Mouse (Mus musculus): ENCODE results near the gene Traf3ip3. TPM values are rescaled to one million over a fixed set of nuclear protein-coding genes. Genes with fewer than 3 reads are reported as not detected.

The Traf3ip3 gene
- total RNA-seq, 1 experiment, result 0.67 TPM

DNA sequence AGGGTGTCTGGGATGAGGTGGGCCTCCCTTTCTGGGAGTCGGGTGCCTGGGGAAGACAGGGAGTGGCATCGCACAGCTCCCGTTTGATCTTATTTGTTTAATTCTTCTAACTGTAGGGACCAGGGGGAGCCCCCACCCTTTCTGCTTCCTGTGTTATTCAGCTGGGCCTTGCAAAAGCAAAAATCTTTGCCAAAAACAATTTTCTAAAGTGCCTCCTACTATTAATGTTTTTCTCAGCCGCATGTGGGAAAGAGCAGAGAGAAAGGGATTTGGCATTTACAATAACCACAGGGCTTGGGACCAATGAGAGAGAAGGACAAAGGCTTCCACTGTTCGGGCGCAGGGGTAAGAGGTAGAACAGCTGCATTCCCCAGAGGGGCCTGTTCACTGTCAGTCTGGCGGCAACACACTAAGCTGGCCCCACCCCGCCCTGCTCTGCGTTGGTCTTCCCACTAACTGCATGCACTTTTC is 12.3 kb downstream of the Traf3ip3 start:
- no peak for DNase-seq (ENCODE audit: low read depth, low spot score)
- in situ Hi-C loops (cut with MboI; ENCODE audit: low sequenced_read_pairs in 2 of 2, unreplicated experiment in 2 of 2), result no loop called here
- no peak for TF ChIP-seq MAFK (IDR thresholded peaks at IDR 0.05; ENCODE audit: insufficient read depth, low read depth, low read length)
- no peak for TF ChIP-seq ZNF384 (IDR thresholded peaks at IDR 0.05; ENCODE audit: low read depth, low read length)
- TF ChIP-seq HCFC1 (IDR thresholded peaks at IDR 0.05; ENCODE audit: borderline replicate concordance, insufficient read depth, low read length), result no peak
- TF ChIP-seq CHD2 (IDR thresholded peaks at IDR 0.05; ENCODE audit: low read depth, low read length), result no peak
- no peak for TF ChIP-seq ZC3H11A (IDR thresholded peaks at IDR 0.05; ENCODE audit: borderline replicate concordance, low read depth, low read length)
- H3K4me1 ChIP-seq (ENCODE audit: control insufficient read depth in 2 of 2, insufficient read depth in 2 of 2, low read length in 2 of 2, poor library complexity in 1 of 2), result no peaks in the 10 kb centered on the region
- H3K4me3 ChIP-seq (ENCODE audit: insufficient read depth in 1 of 2, low read depth in 1 of 2, low read length in 2 of 2, poor library complexity in 1 of 2, severe bottlenecking in 1 of 2), result no peak overlapping the region
- no peak overlapping the region for H3K9ac ChIP-seq (ENCODE audit: insufficient read depth, low read depth, low read length, poor library complexity, severe bottlenecking)
- H3K9me3 ChIP-seq (ENCODE audit: control insufficient read depth, insufficient read depth, low read depth, low read length), result no peaks in the 10 kb centered on the region
- H3K36me3 ChIP-seq (ENCODE audit: control insufficient read depth, insufficient read depth, low read length, poor library complexity, severe bottlenecking), result no peaks in the 10 kb centered on the region
- no peak overlapping the region for H3K27ac ChIP-seq (ENCODE audit: insufficient read depth, low read depth, low read length, poor library complexity, severe bottlenecking)

DNA sequence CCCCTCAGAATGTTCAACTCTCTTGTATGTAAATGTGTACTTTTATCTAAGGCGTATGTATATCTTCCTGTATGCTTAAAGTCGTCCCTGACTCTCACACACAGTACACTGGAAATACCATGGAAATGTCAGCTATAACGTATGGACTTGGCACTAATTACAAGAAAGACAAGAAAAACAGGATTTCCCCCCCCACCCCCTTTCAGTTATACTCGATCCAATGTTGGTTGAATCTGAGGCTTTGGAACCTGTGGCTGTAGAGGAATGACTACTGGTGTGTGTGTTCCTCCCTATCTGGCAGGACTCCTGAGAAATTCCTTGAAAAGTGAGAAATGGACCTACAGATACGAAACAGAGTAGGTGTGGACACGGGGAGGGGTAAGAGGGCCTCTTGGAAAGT is 13.2 kb downstream of the Traf3ip3 start:
- Histone ChIP-seq H3K4me3 (ENCODE audit: insufficient read depth in 1 of 2, low read depth in 1 of 2, low read length in 2 of 2, poor library complexity in 1 of 2, severe bottlenecking in 1 of 2) (no peak overlapping the region), H3K4me1 (ENCODE audit: control insufficient read depth in 2 of 2, insufficient read depth in 2 of 2, low read length in 2 of 2, poor library complexity in 1 of 2) (no peaks in the 10 kb centered on the region), H3K9me3 (ENCODE audit: control insufficient read depth, insufficient read depth, low read depth, low read length) (no peaks in the 10 kb centered on the region), H3K9ac (ENCODE audit: insufficient read depth, low read depth, low read length, poor library complexity, severe bottlenecking) (no peak overlapping the region), H3K27ac (ENCODE audit: insufficient read depth, low read depth, low read length, poor library complexity, severe bottlenecking) (no peak overlapping the region), H3K36me3 (ENCODE audit: control insufficient read depth, insufficient read depth, low read length, poor library complexity, severe bottlenecking) (no peaks in the 10 kb centered on the region)
- no peak for DNase-seq (ENCODE audit: low read depth, low spot score)
- TF ChIP-seq CHD2 (IDR thresholded peaks at IDR 0.05; ENCODE audit: low read depth, low read length) (no peak), HCFC1 (IDR thresholded peaks at IDR 0.05; ENCODE audit: borderline replicate concordance, insufficient read depth, low read length) (no peak), ZNF384 (IDR thresholded peaks at IDR 0.05; ENCODE audit: low read depth, low read length) (no peak)
- in situ Hi-C loops (cut with MboI; ENCODE audit: low sequenced_read_pairs in 2 of 2, unreplicated experiment in 2 of 2), result no loop called here

DNA sequence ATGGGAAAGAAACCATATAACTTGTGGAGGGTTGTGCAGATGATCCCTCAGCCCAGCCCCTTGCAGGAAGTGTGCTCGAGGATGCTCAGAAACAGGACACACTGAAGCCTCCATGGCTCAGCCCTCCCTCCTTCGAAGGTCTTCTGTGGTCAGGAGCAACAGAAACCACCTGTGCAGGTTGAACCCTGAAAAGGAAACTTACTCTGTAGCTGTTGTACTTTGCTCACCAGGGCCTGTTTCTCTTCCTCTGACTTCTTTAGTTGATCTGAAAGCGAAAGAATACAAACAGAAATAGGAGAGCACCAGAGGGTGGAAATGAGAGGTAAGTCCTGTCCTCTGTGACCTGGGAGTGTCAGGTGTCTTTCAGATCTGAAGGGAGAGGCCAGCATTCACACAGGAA is 20.4 kb downstream of the Traf3ip3 start:
- in situ Hi-C loops (cut with MboI; ENCODE audit: low sequenced_read_pairs in 2 of 2, unreplicated experiment in 2 of 2), result no loop called here
- no peaks in the 10 kb centered on the region for H3K36me3 ChIP-seq (ENCODE audit: control insufficient read depth, insufficient read depth, low read length, poor library complexity, severe bottlenecking)
- H3K9me3 ChIP-seq (ENCODE audit: control insufficient read depth, insufficient read depth, low read depth, low read length), result no peaks in the 10 kb centered on the region
- no peak overlapping the region for H3K4me3 ChIP-seq (ENCODE audit: insufficient read depth in 1 of 2, low read depth in 1 of 2, low read length in 2 of 2, poor library complexity in 1 of 2, severe bottlenecking in 1 of 2)
- TF ChIP-seq ZC3H11A (IDR thresholded peaks at IDR 0.05; ENCODE audit: borderline replicate concordance, low read depth, low read length), result no peak
- TF ChIP-seq MAFK (IDR thresholded peaks at IDR 0.05; ENCODE audit: insufficient read depth, low read depth, low read length), result no peak
- no peak for TF ChIP-seq CHD2 (IDR thresholded peaks at IDR 0.05; ENCODE audit: low read depth, low read length)
- no peak for TF ChIP-seq ZNF384 (IDR thresholded peaks at IDR 0.05; ENCODE audit: low read depth, low read length)
- TF ChIP-seq HCFC1 (IDR thresholded peaks at IDR 0.05; ENCODE audit: borderline replicate concordance, insufficient read depth, low read length), result no peak
- H3K4me1 ChIP-seq (ENCODE audit: control insufficient read depth in 2 of 2, insufficient read depth in 2 of 2, low read length in 2 of 2, poor library complexity in 1 of 2), result no peaks in the 10 kb centered on the region
- H3K9ac ChIP-seq (ENCODE audit: insufficient read depth, low read depth, low read length, poor library complexity, severe bottlenecking), result no peak overlapping the region
- DNase-seq (ENCODE audit: low read depth, low spot score), result no peak
- H3K27ac ChIP-seq (ENCODE audit: insufficient read depth, low read depth, low read length, poor library complexity, severe bottlenecking), result no peak overlapping the region

DNA sequence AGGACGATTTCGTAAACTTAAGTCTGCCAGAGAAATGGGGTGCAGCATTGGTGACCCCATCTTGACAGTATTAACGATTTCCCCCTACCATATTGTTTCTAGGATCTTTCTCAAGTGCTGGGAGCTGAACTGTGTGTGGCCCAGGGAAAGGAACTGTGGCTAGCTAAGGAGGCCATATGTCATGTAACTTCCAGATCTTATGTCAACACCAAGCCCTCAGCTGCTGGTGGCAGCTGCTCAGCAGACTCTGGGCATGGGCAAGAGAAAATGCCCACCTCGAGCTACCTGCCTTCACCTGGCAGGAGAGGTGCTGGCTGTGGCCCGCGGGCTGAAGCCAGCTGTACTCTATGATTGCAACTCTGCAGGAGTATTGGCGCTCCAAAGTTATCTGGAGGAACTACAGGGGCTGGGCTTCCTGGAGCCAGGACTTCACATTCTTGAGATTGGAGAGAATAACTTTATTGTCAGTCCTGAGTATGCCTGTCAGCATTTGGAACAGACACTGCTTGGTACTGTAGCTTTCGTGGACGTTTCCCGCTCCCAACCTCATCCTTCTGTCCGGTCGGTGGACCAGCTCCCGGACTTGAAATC is 27.3 kb downstream of the Traf3ip3 start:
- Histone ChIP-seq H3K4me1 (ENCODE audit: control insufficient read depth in 2 of 2, insufficient read depth in 2 of 2, low read length in 2 of 2, poor library complexity in 1 of 2) (peaks cover 0 to 2% of the 10 kb centered on the region in 2 experiments; a peak in 2 of 4 replicates), H3K9ac (ENCODE audit: insufficient read depth, low read depth, low read length, poor library complexity, severe bottlenecking) (peak overlapping the region; percentile 73; the same call in 1 of the 2 replicates), H3K9me3 (ENCODE audit: control insufficient read depth, insufficient read depth, low read depth, low read length) (no peaks in the 10 kb centered on the region), H3K36me3 (ENCODE audit: control insufficient read depth, insufficient read depth, low read length, poor library complexity, severe bottlenecking) (no peaks in the 10 kb centered on the region), H3K4me3 (ENCODE audit: insufficient read depth in 1 of 2, low read depth in 1 of 2, low read length in 2 of 2, poor library complexity in 1 of 2, severe bottlenecking in 1 of 2) (peak overlapping the region; percentile 76 to 98), H3K27ac (ENCODE audit: insufficient read depth, low read depth, low read length, poor library complexity, severe bottlenecking) (no peak overlapping the region)
- DNase-seq (ENCODE audit: low read depth, low spot score), result no peak
- in situ Hi-C loops (cut with MboI; ENCODE audit: low sequenced_read_pairs in 2 of 2, unreplicated experiment in 2 of 2), result no loop called here
- TF ChIP-seq CHD2 (IDR thresholded peaks at IDR 0.05; ENCODE audit: low read depth, low read length) (no peak), MAFK (IDR thresholded peaks at IDR 0.05; ENCODE audit: insufficient read depth, low read depth, low read length) (no peak), ZNF384 (IDR thresholded peaks at IDR 0.05; ENCODE audit: low read depth, low read length) (no peak), HCFC1 (IDR thresholded peaks at IDR 0.05; ENCODE audit: borderline replicate concordance, insufficient read depth, low read length) (no peak), ZC3H11A (IDR thresholded peaks at IDR 0.05; ENCODE audit: borderline replicate concordance, low read depth, low read length) (no peak)

DNA sequence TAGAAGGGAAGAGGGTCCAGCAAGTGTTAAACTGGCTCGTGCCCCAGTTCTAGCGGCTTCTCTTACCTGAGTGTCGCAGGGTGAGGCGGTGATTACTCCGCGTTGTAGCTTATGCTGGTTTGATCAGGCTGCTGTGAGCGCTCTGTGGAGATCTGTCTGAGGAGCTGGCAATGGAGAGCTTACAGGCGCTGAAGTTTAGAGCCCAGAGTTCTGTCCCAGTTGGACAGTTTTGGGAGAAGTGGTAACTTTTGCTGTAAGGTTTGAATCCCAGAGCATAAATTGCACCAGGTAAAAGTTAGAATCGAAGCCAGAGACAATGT is 27.7 kb downstream of the Traf3ip3 start:
- Histone ChIP-seq H3K27ac (ENCODE audit: insufficient read depth, low read depth, low read length, poor library complexity, severe bottlenecking) (no peak overlapping the region), H3K4me3 (ENCODE audit: insufficient read depth in 1 of 2, low read depth in 1 of 2, low read length in 2 of 2, poor library complexity in 1 of 2, severe bottlenecking in 1 of 2) (peak overlapping the region; percentile 76 to 98), H3K9me3 (ENCODE audit: control insufficient read depth, insufficient read depth, low read depth, low read length) (no peaks in the 10 kb centered on the region), H3K36me3 (ENCODE audit: control insufficient read depth, insufficient read depth, low read length, poor library complexity, severe bottlenecking) (no peaks in the 10 kb centered on the region), H3K9ac (ENCODE audit: insufficient read depth, low read depth, low read length, poor library complexity, severe bottlenecking) (peak overlapping the region; percentile 73), H3K4me1 (ENCODE audit: control insufficient read depth in 2 of 2, insufficient read depth in 2 of 2, low read length in 2 of 2, poor library complexity in 1 of 2) (peaks cover 0 to 2% of the 10 kb centered on the region in 2 experiments; a peak in 2 of 4 replicates)
- in situ Hi-C loops (cut with MboI; ENCODE audit: low sequenced_read_pairs in 2 of 2, unreplicated experiment in 2 of 2), result no loop called here
- no peak for DNase-seq (ENCODE audit: low read depth, low spot score)
- TF ChIP-seq MAFK (IDR thresholded peaks at IDR 0.05; ENCODE audit: insufficient read depth, low read depth, low read length) (no peak), ZC3H11A (IDR thresholded peaks at IDR 0.05; ENCODE audit: borderline replicate concordance, low read depth, low read length) (no peak), HCFC1 (IDR thresholded peaks at IDR 0.05; ENCODE audit: borderline replicate concordance, insufficient read depth, low read length) (no peak), ZNF384 (IDR thresholded peaks at IDR 0.05; ENCODE audit: low read depth, low read length) (no peak), CHD2 (IDR thresholded peaks at IDR 0.05; ENCODE audit: low read depth, low read length) (no peak)

All from ES-E14 (cell line).